Mouse (Mus musculus) layer of hippocampus, postnatal 25 days (tissue): ENCODE results near the gene Pglyrp4. TPM values are rescaled to one million over a fixed set of nuclear protein-coding genes. Genes with fewer than 3 reads are reported as not detected.
"Not testable (repeated sequence)": the region's sequence is repeated elsewhere in the genome, so short reads cannot be mapped to it uniquely, and the experiment has no call there.

Experiments used
- DNase-seq, 2 experiments: peaks; one replicate each; pipeline ENCODE4 v3.0.0; 2022; ENCODE audit warnings: mixed read lengths in 2 of 2, low spot score in 1 of 2; ENCODE audit errors: extremely low spot score in 1 of 2
- total RNA-seq, 2 experiments: library from RNA; stranded (reverse); gene quantifications; 2 replicates each; pipeline ENCODE4 v1.2.3; 2021

Gene Pglyrp4
- total RNA-seq: not detected

DNA sequence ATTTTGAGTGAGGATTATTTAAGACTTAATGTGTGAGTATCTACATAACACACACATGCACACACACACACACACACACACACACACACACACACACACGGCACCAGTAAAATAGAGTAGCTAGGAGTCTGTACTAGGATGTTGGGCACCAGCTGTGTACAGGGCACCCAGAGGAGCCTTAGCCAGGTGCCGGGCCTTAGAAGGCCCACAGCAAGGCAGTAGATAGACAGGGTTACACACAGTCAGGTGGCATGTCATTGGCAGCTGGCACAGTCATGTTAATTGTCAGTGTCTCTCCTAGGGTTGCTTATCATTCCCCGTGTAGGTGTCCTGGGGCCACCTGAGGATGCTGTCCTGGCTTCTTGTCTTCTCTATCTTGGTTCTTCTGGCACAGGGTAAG lies at the start of gene Pglyrp4:
Gene Pglyrp4 (plus strand): TSS at position 301 of the 400 bp plus-strand sequence.
- no peak for DNase-seq

DNA sequence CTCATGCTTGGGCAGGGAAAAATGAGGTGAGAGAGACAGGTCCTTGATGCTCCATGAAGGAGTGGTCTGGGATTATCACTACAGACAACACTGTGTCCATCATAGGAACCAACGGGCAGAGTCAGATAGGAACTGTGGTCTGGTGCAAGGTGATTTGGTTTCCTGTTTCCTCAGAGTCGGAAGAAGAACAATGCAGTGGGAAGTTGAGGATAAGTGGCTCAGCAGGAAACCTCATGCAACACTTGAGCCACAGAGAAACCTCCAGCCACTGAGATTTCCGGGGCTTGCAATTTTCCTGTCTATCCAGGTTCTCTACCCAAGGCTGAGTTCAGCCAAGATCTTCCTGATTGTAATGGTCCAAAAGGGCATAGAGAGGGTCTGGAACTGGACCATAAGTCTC lies 48.0 kb upstream of the Pglyrp4 start:
- no peak for DNase-seq

DNA sequence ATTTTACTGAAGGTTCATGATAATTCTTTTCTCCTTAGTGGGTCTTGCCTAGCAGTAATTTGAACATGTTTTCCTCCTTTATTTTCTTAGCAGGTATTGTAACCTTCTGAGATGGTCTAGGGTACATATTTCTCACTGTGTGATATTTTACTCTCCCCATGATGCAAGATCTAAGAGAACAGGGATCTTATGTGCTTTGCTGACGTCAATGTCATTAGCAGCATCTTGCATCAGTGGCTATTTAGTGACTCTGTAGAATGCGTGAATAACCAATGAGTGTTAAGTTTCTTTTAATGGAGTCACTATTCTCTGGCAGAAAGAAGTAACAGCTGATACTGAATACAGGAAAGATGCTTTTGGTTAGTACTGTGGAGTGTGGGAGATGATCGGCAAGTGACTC lies 42.8 kb upstream of the Pglyrp4 start:
- no peak for DNase-seq

DNA sequence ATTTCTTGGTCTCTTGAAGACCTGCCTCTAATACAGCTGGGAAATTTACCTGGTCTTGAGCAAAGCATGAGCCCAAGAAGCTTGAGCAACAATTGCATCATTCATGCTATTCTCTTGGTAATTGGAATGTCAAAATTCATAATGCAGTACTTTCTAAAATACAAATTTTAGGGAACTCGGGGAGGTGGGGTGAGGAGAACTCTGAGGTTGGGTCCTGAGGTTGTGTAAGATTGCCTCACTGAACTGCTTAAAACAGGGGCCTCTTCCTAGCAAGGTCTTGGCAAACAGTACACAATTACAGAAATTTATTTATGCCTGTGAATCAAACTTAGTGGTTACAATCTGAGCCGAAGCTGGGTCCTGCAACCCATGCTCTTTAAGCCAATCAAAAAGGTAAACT lies 39.9 kb upstream of the Pglyrp4 start:
- DNase-seq: no peak

DNA sequence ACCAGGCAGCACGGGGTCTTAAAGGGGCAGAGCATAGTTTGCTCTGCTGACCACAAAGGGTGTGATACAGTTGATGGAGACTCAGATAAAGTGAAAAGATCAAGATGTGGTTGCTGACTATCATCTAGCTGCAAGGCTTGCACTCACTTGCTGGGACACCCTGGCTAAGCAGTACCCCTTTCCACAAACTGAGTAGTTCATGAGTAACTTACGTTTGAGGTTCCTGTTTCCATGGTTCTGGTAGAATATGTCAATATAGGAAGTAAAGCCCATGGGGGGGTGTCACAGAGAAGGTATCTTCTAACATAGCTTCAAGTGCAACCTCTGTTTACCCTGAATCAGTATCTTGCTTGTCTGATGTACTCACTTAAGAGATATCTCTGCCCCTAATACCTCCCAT lies 33.2 kb upstream of the Pglyrp4 start:
- DNase-seq: no peak

DNA sequence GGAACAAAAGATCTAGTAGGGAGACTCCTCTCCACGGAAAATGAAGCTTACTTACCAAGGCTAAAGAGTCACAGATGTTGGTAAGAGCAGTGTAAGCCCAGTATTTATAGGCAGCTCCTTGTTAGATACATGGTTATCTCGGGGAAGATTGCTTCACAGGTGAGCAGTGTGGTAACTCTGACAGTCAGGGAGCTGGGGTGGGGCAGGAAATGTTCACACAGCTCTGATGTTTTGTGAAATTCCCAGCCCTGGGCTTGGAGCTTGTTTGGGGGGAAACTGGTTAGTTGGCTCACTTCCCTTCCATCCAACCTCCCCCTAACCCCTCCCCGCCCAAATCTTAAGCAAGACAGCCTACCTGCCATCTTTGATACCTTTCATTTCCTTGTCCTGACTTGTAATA lies 31.1 kb upstream of the Pglyrp4 start, which contains the start of gene S100a9:
Gene S100a9 (minus strand): TSS at position 109 of the 400 bp plus-strand sequence.
- no peak for DNase-seq

DNA sequence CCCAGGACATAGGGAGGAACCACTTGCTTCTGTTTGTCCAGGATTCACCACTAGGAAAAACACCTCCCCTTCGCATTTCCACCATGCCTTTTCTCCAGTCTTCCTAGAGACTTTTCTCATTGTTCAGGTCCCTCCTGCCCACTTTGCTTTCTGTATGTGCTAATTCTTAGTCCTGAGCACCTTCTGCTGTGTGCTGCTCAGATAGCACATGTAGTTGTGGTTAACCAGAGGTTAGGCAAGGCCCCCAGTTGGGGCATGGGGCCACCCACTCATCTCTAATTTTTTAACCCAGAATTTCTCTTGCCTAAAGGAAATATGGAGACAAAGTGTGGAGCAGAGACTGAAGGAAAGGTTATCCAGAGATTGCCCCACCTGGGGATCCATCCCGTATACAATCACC lies 24.5 kb upstream of the Pglyrp4 start:
- DNase-seq: no peak

DNA sequence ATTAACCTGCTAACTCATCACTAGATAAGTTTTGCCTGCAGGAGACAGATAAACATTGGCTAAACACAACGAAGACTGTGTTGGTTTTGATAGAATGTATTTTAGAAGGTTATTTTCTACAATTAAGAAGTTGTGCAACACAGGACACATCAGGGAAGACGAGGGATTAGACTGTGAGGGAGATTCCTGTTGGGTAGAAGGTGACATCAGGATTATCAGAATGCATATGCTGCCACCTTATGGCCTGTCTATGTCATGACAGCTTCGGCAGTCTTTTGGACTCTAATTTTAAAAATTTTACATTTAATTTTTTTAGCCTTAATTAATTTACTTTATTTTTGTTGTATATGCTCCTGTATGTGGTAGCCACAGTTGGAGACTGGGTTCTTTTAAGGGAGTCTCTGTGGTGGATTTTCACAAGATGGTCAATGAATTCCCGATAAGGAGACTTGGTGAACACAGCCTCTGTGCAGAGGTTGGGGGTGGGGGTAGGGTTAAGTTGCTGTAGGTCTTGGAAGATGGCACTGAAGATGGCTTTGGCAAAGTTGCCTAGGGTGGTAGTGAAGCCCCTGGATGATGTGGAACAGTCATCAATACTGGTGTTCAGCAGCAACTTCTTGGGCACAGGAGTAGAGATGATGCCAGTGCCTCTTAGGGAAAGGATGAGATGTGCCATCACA lies 18.0 kb upstream of the Pglyrp4 start:
- DNase-seq: peak in 1 of 2 experiments; percentile 27

DNA sequence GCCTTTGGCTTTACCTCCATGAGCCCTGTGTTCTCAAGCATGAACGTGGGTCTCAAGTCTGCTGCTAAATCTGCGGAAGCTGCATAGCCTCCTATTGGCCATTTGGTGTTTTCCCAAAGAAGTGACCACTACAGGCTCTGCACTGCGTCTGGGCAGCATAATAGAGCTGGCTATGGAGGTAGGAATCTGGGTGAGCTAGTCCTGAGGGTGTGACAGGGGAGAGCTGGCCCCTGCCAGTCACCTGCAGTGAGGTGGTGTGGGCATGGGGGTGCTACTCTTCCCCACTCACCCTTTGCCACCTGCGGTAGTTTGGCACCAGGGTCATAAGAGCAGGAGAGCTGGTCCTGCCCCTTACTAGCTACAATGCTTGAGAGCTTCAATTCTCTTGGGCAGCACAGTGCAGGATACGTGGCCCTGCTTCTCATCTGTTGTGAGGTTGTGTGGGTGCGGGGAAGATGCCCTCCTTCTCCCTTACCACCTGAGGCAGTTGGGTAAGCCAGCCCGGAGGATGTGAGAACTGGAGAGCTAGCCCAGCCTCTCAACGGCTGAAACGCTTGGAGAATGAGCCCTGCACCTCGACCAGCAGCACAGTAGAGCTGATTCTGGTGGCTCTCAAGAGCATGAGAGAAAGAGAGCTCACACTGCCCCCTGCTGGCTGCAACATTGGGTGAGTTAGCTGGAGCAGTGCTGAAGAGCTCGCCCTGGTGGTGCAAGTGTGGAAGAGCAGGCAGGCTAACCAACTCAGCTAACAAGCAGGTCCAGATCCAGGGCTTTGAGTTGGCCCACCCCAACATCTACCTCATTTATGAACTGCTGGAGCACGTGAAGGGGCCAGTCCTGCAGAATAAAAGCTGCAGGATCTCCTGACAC lies 16.9 kb upstream of the Pglyrp4 start:
- peak; percentile 77 to 96 for DNase-seq

DNA sequence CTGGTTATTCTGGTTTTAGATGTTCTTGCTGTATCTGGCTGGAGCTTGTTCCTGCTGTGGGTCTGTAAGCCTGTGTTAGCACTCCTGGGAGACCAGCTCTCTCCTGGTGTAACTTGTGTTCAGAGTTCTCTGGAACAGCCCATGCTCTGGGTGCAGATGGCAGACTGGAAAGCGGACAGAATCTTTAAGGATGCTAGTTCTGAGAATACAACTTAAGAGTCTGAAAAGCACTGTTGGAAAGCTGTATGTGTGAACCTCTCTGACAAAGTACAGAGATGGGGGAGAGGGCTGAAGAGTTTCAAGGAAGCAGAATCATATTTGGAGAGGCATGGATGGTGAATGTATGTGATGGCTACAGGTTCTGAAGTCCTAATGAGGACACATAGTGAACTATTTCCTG lies 23.0 kb downstream of the Pglyrp4 start:
- DNase-seq: no peak

DNA sequence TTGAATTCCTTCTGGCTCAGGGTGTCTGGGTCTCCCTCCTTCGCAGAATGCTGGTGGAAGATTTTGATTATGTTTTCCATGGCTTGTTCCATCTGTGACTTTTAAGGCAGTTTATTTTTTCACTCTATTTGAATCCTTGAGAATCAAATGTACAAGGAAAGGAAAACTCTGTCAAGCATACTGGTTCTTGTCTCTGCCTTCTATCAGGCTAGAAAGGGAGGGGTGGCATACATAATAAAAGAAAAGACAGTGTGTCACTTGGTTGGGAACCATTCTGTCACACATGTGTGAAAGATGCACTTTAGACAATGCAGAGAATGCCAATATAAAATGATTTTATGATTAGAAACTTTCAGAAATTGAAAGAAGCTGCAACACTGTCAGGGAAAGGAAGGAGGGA lies 51.1 kb downstream of the Pglyrp4 start, which contains the start of gene Gm5849:
Gene Gm5849 (minus strand): TSS at position 101 of the 400 bp plus-strand sequence.
- DNase-seq: not testable (repeated sequence)

Other genes with a start within 250 kb of the Pglyrp4 start
- gene Snapin, start 235.9 kb upstream of the Pglyrp4 start, total RNA-seq: 10 to 100 TPM; 49.8 to 53.4 TPM
- gene Chtop, start 217.4 kb upstream of the Pglyrp4 start, total RNA-seq: 100 to 1,000 TPM; 159 to 166 TPM
- gene S100a1, start 212.5 kb upstream of the Pglyrp4 start, total RNA-seq: 100 to 1,000 TPM in 1 of 2 experiments, 10 to 100 TPM in 1; 92.6 to 106 TPM
- 10 to 100 TPM; 22.6 to 27.6 TPM for gene S100a13, start 212.5 kb upstream of the Pglyrp4 start, total RNA-seq
- under 1 TPM; 0.39 to 0.42 TPM for gene S100a14, start 200.1 kb upstream of the Pglyrp4 start, total RNA-seq
- gene S100a16, start 189.7 kb upstream of the Pglyrp4 start, total RNA-seq: 100 to 1,000 TPM; 101 to 107 TPM
- 1 to 10 TPM; 1.9 to 2.1 TPM for gene S100a3, start 166.3 kb upstream of the Pglyrp4 start, total RNA-seq
- gene S100a2, start 136.7 kb upstream of the Pglyrp4 start, total RNA-seq: not detected
- gene Gm42674, start 125.0 kb upstream of the Pglyrp4 start, total RNA-seq: not detected
- 1 to 10 TPM; 4.1 to 6.5 TPM for gene S100a4, start 123.1 kb upstream of the Pglyrp4 start, total RNA-seq
- gene S100a5, start 118.4 kb upstream of the Pglyrp4 start, total RNA-seq: not detected
- 10 to 100 TPM; 23.1 to 24.9 TPM for gene S100a6, start 114.0 kb upstream of the Pglyrp4 start, total RNA-seq
- under 1 TPM; 0.20 to 0.28 TPM for gene S100a7a, start 72.9 kb upstream of the Pglyrp4 start, total RNA-seq
- gene S100a8, start 57.9 kb upstream of the Pglyrp4 start, total RNA-seq: not detected
- gene S100a9, start 31.2 kb upstream of the Pglyrp4 start, total RNA-seq: not detected
- gene Gm5849, start 51.0 kb downstream of the Pglyrp4 start, total RNA-seq: not detected